Mouse (Mus musculus) ovary, adult 18-20 months (tissue): Measurements from ENCODE around the gene S100a5.

Experiments
- DNase-seq: peaks from one replicate; pipeline ENCODE4 v3.0.0; 2022; ENCODE audit warnings: low spot score, mixed read lengths

Gene S100a5

DNA sequence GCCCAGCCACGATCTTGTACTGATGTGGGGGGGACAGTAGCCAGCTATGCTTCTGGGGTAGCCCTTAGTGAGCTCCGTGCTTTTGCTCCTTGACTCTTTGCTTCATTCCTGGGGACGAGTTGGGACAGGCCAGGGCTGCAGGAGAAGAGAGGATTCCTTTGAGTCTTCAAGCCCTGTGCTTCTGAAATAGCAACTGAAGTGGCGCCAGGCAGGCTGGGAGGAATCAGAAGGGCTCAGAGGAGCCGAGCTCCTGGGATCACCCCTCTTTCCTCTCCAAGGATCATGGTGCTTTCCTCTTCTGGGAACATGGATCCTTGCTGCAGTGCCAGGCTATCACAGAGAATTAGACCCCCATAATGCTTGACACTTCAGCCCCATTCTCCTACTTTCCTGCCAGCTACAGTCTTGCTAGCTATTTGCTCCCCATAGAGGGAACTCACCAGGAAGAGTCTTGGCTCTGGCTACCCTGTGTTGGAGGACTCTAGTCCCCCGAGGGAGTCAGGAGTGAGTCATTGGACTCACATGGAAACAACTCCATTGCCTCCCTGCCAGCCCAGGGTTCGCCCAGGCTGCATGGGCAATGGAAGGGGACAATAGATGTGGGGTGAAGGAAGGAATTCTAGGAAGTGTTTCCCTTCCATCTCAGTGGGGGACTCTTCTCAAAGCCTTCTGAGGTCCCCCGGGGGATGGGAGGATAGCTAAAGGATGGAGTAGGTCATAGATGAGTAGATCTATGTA is 7.7 kb upstream of the S100a5 start:
- no peak for DNase-seq

DNA sequence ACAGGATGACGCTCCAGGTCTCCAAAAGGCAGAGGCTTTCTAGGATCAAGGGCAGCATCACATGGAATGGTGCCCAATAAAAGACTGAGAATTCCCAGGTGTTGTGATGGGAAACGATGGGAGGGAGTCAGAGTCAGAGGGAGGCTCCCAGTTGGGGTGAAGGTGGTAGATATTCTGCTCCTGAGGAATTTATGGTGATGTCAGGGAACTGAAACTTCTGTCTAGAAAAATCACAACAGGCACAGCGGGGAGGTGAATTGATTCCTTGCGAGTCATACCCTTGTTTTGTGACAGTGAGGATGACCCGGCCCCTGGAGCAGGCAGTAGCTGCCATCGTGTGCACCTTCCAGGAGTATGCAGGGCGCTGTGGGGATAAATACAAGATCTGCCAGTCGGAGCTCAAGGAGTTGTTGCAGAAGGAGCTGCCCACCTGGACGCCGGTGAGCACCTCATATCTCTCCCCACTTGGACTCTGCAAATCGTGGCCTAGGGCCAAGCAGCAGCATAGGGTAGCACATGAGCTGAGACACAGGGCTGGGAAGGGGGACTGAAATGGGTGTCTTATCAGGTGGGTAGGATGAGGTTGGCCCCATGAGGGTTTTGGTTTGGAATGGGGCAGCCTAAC is 6.7 kb upstream of the S100a5 start, which contains the start of gene Gm42674:
Gm42674 (plus strand) TSS at position 419 of the 625 bp plus-strand sequence.
- no peak for DNase-seq

- DNase-seq, result no peak
These were observed 4.7 kb upstream of the S100a5 start, which contains the start of gene S100a4 for GRCm38 (mm10) chr3:90603623-90604022. Gene S100a4 (plus strand): TSS chr3:90603771.

DNA sequence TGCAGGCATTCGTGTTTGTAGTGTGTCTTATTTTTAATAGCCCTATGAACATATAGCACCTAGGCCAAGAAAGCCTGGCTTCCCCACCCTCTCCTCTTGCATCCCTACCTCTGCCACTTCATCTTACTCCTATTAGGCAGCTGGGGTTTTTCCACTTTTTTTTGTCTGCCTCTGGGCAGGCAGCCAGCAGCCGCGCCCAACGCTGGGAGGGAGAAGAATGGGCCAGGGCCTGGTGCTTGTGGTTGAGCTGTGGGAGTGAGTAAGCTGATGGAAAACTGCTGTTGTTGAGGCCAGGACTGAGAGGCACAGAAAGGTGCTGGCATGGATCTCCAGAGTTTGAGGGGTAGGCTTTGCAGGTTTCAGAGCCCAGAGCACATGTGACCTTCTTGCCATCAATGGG is 3.9 kb upstream of the S100a5 start:
- peak; percentile 81 for DNase-seq

- no peak for DNase-seq
These were observed 3.3 kb upstream of the S100a5 start for GRCm38 (mm10) chr3:90605049-90605448.

- DNase-seq, result no peak
These were observed 2.6 kb upstream of the S100a5 start for GRCm38 (mm10) chr3:90605736-90606135.

DNA sequence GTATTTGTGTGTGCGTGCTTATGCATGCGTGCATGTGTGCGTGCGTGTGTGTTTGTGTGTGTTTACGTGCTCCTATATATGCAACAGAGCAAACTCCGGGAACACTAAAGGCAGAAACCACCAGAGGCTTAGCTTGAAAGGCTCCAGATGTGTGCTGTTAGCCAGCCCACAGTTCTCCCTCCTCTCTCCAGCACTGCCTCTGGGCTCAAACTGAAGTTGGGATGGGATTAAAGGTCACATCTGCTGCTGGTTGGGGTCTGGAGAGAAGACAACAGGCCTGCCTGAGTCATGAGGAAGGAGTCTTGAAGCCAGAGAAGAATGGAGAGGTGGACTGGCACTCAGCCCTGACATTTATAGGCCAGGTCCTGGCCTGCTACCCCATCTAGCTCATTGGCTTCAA is 2.1 kb upstream of the S100a5 start:
- DNase-seq, result no peak

DNA sequence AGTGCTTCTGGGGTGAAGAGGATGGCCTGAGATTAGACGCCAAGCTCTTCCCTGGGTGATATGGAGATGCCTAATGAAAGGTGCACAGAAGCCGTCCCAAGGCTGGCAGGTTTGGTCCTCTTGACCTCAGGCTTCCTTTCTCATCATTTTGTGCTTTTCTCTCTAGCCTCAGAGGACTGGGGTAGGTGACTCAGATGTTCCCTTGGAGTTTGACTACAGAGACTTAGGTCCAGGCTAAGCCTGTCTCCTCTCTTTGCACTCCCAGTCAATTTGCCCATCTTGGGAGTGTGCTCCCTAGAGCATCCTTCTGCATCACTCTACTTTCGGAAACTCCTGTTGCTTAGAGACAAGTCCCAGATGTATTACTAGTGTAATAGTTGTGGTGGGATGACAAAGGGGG is 962 bp upstream of the S100a5 start:
- no peak for DNase-seq

GRCm38 (mm10) chr3:90609102-90609501 is 779 bp downstream of the S100a5 start:
- DNase-seq, result no peak

- DNase-seq, result no peak
These were observed 3.2 kb downstream of the S100a5 start for GRCm38 (mm10) chr3:90611494-90611893.

GRCm38 (mm10) chr3:90612061-90612460 is 3.7 kb downstream of the S100a5 start:
- DNase-seq, result no peak

DNA sequence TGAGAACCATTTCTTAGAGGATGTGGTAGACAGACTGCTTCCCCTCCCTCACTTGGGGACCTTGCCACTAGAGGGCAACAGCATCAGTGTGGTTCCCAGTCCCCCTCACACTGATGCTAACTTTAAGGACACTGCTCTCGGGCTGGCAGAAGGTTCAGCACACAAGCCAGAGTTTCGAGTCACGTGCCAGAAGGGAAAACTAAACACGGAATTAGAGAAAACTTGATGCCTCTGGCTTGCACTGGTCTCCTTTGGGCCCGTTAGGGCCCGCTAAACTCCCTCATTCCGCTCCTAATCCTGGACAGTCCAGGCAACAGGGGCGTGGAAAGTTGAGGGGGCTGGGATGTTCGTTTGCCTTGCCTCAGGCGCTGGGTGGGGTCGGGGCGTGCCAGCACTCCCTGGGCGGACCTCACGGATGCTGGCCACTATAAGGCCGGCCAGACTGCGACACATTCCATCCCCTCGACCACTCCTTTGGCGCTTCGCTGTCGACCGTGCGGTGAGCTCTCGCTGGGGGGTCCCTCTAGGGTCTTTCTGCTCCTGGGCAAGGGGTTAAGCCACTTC is 4.5 kb downstream of the S100a5 start, which contains the start of gene S100a6:
S100a6 (plus strand) TSS at position 155 of the 564 bp plus-strand sequence.
- DNase-seq, result no peak

- DNase-seq, result no peak
These were observed 5.3 kb downstream of the S100a5 start for GRCm38 (mm10) chr3:90613461-90614147.

GRCm38 (mm10) chr3:90614148-90614530 is 5.8 kb downstream of the S100a5 start:
- no peak for DNase-seq

DNA sequence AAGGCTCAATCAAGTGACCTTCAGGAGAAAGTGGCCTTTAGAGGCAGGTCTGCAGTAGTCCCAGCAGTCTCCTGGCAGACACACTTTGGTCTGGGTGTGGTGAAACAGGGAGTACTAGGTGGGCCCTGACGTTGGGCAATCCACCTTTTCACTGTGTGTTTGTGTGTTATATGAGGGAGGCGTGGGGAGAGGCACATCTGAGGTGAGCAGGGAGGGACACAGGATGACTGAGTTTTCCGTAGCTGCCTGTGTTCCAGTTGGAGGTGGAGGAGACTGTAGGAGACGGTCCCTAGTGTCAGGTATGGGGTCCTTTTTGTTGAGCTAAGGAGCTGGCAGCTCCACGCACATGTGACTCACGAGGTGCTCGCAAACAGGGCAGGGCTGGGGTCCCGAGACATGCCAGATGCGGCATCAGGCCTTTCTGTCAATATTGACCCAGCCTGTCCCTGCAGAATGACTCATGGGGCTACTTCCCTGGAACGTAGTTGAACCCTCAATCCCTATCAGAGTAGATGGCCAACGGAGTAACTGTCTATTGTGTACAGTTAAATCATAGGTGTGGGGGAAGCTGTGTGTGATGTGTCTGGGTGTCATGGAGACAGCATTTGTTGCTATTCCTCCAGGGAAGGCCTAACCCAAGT is 6.4 kb downstream of the S100a5 start:
- DNase-seq, result no peak

GRCm38 (mm10) chr3:90615415-90615814 is 7.1 kb downstream of the S100a5 start:
- DNase-seq, result peak; percentile 50

DNA sequence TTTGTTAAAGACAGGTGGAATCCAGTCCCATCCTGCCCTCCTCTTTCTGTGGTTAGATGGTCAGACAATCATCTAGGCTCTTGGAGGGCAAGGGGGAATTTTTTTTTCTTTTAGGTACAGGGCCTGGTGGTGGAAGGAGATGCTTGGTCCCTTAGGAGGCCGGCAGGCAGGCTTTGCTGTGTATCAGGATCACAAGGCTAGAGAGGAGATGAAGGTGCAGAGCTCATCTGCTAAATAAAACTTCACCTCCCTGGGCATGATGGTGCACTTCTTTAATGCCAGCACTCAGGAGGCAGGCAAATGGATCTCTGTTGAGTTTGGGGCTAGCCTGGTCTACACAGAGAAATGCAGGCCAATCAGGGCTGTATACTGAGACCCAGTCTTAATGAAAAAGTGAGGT is 7.6 kb downstream of the S100a5 start:
- no peak for DNase-seq

DNA sequence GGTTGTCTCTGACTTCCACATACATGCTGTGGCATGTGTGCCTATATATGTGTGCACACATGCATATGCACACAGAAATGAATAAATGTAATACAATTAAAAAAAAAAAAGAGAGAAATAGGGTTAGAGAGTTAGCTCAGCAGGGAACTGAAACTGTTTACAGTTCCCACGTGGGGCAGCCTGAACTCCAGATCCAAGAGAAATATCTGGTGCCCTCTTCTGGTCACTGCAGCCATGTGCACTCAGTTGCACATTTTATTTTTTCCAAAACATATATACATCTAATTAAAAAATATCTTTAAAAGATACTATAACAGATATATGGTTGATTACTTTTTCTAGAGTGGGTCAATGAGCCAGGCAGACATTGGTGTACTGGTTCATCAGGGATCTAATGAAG is 9.3 kb downstream of the S100a5 start:
- no peak for DNase-seq

DNA sequence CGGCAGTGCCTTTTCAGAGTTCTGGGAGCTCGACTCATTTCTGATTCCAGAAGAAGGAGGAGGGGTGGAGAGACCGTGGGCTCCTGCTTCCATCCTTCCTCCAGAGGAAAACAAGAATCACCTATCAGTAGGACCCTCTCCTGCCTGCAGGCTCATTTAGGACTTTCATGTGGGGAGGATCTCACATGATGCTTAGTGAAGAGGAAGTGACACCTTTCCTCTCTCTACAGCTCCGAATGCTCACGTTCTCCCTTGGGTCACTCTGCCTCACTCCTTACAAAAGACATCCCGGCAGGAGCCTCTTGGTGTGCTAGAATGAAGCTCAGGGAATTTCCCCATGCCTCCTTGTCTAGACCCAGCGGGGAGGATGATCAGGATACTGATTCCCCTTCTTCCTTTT is 13.2 kb downstream of the S100a5 start:
- DNase-seq, result no peak

- peak; percentile 52 for DNase-seq
These were observed 15.2 kb downstream of the S100a5 start for GRCm38 (mm10) chr3:90623435-90624071.

GRCm38 (mm10) chr3:90625496-90625895 is 17.2 kb downstream of the S100a5 start:
- DNase-seq, result no peak
